Mouse (Mus musculus) gonadal fat pad, adult 2 months (tissue): ENCODE results near the gene Klhl25. TPM values are rescaled to one million over a fixed set of nuclear protein-coding genes. Genes with fewer than 3 reads are reported as not detected.
"Not testable (repeated sequence)": the region's sequence is repeated elsewhere in the genome, so short reads cannot be mapped to it uniquely, and the experiment has no call there.

Source experiments
- DNase-seq: peaks from one replicate; pipeline ENCODE4 v3.0.0-alpha.2; 2012; ENCODE audit warnings: low read depth
- polyA plus RNA-seq: library from polyadenylated mRNA; depleted of rRNA; stranded (reverse); fragments of >200 nt; gene quantifications from 2 replicates; pipeline ENCODE4 v1.2.3, GENCODE M21; 2012; rRNA removed

Gene Klhl25
- polyA plus RNA-seq = 19.5 and 24.4 TPM in 2 replicates

DNA sequence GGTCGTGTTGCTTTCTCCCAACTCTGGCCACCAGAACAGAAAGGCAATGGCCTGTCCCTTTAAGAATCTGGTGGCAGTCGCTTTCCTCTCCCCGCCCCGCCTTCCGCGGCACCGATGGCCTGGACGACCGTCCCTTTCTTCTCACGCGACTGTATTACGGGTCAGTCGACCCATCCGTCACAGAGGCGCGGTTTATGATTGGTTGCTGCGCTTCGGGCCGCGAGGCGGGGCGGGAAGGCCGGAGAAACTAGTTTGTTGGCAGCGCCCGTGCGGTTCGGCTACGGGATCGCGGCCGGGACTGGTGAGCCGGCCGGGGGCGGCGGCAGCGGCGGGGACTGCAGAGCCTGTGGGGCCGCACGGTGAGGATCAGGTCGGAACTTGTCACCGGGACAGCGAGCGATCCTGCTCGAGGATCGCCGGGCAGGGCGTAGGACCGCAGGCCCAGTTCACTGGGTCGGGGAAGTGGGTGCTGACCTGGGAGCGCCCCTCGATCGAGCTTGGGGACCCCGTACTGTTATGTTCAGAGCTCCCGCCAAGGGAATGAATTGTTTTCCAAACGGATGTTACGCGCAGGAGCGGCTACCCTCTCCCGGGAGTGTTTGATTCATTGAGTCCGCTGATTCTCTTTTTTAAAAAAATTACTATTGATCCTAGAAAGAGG is at the start of gene Klhl25:
Gene Klhl25, plus strand, starts transcription at position 196 of the 661 bp plus-strand sequence.
- no peak for DNase-seq

DNA sequence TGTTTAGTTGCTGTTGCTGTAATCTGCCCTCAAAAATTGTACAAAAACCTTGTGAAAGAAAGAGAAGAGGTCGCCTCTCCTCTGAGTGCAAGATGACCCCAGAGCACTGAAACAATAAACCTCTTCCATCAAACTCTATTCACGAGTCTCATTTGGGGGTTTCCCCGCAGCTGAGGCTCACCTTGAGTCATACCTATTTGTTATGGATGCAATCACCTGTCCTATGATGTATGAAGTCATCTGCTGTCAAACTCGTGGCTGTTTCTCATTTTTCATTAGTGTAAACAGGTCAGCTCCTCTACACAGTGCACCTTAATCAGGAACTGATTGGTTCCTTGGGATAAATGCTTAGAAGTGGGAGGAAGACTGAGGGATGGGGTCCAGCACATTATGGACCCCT is 47.6 kb upstream of the Klhl25 start:
- DNase-seq = no peak

DNA sequence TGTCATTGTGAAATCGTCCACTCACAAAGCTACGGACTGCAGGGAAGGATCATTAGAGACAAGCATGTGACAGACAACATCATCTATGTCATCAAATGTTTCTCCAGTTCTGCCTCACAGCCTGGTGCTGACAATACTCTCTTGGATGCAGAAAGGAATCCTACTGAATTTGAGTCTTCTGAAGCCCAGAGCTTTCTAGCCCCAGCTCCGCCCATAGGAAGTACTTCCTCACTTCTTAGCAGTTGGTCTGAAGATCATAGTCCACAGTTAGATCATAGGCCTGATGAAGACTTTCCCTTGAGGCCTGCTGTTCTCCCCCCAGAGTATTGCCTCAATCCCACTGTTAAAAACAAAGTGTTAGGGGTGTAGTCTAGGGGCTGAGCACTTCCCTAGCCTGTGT is 47.1 kb upstream of the Klhl25 start:
- DNase-seq = no peak

DNA sequence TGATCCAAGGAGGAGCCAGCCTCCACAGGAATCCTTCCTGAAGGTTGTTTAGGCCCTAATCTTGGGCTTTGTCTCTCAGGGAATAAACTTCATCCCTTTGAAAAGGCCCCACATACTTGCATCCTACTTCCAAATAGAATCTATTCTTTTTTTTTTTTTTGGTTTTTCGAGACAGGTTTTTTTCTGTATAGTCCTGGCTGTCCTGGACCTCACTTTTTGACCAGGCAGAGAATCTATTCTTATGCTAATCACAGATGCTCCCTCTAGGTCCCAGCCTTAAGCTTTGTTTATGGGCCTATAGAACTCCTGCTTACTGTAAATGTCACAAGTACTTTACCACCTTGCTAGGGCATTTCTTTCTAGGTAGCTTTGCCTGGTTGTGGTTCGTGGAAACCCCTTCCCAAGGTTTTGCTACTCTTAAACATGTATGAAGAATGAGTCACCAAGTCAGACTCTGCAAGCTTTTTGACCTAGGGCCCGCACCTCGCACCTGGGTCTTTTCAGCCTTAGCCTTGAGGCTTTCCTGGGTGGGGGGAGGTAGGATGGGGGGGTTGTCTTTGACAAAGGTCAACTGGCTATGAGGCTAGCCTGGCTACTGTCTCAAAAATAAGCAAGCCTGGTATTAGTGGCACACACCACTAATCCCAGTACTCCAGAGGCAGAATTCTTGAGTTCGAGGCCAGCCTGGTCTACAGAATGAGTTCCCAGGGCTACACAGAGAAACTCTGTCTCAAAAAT is 46.3 kb upstream of the Klhl25 start:
- no peak for DNase-seq

DNA sequence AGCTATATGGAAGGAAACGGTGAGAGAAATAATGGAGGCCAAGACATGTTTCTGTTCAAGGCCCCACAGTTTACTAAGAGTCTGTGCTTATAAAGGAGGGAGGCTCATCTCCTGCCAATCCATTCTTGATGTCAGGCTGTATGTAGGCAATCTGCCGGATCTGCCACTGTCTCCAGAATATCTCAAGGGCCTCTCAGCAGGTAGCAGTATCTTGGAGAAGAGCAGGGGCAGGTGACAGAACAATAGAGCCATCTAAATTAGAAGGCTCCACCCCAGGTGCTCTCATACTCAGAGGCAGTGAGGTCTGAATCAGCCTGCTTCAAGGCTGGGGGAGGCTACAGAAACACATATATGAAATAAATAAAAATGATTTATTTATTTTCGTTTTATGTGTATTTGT is 45.2 kb upstream of the Klhl25 start:
- no peak for DNase-seq

DNA sequence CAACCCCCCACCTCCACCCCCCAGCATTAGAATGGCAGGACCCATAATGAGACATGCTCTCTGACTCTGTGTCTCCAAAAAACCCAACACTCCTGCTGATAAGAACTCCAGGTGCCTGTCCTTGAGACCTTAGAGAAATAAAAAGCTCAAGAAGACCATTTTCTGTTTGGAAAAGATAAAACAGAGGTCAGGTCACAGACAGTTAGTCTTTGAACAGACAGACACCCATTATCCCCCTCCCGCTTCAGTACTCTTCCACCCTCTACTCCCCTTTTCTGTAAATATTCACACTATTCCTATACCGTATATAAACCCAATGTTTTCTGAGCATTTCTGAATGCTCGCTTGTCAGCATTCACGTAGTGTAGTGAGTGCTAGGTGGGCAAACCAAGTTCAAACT is 41.9 kb upstream of the Klhl25 start:
- no peak for DNase-seq

DNA sequence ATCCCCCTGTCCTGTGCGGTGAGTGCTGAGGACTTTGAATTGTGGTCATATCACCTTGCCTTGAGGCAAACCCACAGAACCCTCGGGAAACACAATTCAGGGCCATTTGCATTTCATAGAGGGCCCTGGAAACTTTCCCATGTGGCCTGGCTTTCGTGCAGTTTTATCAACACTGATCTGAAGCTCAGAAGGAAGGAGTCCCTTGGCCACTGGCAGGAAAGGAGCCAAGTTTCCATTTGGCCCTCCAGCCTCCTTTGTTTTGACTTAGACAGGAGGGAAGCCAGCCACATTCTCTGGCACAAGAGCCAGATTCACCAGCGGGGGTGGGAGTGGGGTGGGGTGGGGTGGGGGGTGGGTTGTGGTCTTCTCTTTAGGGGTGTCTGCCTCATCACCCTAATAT is 41.4 kb upstream of the Klhl25 start:
- no peak for DNase-seq

DNA sequence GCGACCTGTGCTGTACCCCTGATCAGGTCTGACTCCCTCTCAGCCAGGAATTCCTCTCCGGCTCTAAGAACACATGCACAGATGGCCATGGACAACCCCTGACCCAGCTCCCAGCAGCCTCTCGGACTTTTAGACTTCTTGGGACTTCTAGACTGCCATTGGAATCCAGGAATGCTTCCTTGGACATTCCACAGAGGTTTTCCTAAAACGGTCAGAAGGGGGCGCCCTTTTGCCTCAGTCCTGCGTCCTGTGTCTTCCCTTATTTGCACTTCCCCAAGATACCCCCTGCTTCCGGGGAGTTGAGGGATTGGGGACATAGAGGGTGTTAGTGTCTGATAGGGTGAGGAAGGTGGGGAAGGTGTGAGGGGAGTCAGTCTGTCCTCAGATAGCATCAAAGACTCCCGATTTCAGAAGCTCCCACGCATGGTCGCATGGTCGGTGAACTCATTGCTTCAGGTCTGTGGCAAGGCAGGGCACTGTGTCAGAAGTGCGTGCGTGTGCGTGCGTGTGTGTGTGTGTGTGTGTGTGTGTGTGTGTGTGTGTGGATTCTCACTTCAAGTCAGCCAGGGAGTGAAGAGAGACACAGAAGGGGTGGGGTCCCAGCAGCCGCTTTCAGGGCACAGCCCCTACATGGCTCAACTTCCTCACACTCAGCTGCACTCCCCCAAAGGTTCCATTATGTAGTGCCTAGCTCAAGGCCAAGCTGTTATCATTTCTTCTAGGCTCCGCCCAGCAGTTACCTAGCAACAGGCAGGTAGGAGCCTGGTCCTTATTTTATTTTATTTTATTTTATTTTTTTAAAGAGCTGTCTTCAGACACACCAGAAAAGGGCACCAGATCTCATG is 40.4 kb upstream of the Klhl25 start:
- DNase-seq = no peak

DNA sequence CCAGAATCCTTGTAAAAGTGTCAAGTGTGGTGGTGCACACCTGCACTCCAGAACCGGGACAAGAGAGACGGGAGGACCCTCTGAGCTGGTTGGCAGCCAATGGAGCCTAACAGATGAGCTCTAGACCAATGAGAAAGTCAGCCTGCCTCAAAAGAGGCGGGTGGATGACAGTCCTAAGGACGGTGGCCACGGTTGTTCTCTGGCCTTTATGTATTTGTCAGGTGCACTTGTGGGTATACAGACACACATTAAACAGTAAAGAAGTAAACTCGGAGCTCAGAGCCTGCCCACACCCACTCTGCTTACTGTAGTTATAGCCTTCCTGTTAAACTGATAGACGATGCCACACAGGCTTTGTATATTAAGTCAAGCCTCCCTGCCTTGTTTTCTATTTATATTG is 27.4 kb upstream of the Klhl25 start:
- no peak for DNase-seq

DNA sequence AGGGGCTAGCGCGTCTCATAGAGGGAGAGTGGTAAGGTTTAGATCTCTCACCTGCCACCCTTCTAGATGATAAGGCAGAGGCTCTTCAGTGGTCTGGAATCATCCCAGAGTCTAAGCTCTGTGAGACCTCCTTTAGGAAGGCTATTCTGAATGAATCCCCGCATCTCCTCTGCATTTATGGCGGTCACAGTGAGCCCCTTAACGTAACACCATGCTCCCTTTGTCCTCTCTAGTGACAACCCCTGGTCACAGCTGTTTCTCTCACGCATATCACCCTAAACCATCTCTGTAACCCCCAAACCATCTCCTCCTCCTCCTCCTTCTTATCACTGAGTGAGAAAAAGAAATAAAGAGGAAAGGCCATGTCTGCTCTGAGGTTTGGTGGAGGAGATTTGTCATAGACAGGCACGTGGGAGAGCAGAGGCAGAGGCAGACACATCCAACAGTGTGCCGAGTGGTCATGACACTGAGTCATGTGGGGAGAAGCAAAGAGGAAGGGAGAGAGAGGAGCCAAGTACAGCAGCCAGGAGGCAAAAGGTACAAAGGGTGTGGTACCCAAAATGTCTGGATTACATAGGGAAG is 25.9 kb upstream of the Klhl25 start:
- no peak for DNase-seq

DNA sequence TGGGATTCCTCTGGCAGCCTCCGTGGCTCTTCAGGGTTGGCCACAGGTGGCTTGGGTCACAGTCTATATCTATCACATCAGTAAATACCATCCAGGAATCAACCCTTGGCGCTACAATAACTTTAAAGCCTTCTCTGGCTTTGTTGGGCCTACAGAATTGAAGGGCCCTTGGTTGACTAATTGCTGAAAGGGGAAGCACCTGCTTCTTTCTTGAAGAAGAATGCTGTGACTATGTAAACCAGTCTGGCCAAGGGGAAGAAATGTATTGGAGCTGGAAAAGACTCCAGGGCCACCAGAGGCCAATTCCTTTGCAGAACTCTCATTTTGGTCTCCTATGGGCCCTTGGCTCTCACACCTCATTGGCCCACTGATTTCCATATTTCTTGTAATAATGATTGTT is 25.0 kb upstream of the Klhl25 start:
- no peak for DNase-seq

DNA sequence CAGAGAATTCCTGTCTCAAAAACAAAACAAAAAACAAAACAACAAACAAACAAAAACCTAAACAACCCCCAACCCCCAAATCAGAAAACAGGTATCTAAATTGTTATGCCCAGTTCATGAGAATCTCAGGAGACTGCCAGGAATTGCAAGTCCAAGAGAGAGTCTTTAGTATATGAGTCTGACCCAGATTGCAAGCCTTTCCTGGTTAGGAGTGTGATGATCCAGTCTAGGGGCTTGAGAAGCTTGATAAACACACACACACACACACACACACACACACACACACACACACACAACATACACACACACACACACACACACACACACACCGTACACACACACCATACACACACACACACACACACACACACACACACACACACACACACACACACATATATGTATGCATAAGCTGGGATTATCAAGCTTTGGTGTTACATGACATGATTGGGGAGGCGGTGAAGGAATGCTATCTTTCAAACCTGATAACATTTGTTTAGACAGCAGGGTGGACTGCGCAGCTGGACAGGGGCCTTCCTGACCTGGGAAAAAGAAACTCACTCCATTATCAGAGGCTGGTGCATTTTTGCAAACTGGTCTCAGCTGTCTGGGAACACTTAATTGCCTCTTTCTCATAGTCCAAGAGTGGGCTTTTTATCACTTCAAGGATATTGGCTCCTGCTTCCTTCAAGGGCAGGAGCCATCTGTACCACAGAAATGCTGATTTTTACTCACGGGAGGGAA is 21.6 kb upstream of the Klhl25 start:
- no peak for DNase-seq

DNA sequence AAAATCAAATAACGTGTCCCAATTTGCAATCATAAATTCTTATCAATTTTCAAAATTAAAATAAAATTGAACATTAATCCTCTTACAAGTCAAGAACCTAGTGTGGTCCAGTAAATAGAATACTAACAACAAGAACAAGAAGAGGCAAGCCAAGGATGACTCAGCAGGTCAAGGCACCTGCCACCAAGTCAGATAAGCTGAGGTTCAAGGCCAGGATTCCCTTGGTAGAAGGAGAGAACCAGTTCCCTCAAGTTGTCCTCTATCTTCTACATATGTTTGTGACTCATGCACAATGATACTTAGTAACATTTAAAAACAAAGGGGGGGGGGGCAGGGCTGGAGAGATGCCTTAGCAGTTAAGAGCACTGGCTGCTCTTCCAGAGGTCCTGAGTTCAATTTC is 20.8 kb upstream of the Klhl25 start:
- no peak for DNase-seq

DNA sequence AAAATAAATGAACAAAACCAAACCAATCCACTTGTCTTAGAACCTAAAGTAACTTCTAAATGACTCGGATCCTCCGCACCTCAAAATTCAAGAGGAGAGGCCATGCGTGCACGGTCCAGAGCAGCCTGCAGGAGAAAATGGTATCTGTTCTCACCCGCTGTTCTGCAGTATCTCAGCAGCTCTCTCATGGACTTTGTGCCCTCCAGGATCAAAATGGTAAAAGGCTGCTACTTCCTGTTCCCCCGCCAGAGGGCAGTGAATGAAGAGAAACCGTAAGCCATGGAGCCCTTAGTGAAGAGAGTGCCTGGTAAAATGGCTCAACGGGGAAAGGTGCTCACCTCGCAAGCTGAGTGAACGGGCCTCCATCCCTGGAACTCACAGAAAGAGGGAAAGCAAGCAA is 20.3 kb upstream of the Klhl25 start:
- no peak for DNase-seq

DNA sequence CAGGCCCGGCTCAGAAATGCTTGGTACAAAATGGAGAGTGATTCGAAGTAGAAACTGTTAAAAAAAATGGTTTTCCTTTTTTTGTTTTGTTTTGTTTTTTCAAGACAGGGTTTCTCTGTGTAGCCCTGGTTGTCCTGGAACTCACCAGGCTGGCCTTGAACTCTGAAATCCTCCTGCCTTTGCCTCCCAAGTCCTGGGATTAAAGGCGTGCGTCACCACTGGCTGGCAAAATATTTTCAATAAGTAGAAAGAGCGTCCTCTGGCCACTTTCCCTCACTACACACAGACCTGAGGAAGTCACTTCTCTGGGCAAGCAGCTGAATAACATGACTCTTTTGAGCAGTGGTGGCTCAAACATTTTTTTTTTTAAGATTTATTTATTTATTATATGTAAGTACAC is 19.6 kb upstream of the Klhl25 start:
- DNase-seq = no peak

DNA sequence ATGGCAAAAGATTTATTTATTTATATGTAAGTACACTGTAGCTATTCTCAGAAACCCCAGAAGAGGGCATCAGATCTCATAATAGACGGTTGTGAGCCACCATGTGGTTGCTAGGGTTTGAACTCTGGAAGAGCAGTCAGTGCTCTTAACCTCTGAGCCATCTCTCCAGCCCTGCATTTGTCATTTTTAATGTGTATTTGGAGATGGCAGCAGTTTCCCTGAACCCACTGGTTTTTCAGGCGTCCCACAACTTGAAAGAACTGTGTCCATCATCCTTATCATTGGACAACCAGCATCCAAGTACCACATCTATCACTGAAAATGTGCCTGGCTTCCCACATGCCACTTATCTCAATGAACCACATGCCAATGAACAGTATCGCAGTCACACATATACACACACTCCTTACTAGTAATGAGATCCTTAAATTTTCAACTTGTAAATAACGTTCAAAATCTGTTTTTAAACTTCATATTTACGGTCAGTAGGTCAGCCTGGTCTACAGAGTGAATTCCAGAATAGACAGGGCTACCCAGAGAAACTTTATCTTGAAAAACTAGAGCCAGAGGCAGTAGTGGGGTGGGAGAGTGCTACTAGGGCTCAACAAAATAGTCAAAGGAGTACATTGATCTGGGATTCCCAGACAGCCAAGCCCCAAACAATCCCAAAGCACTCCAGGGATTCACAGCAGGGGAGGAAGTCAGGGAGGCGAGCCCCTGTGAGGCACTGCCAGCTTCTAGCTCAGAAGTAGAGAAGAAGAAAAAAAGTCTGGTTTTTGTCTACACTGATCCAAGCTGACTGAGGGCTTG is 17.7 kb upstream of the Klhl25 start:
- DNase-seq = no peak

DNA sequence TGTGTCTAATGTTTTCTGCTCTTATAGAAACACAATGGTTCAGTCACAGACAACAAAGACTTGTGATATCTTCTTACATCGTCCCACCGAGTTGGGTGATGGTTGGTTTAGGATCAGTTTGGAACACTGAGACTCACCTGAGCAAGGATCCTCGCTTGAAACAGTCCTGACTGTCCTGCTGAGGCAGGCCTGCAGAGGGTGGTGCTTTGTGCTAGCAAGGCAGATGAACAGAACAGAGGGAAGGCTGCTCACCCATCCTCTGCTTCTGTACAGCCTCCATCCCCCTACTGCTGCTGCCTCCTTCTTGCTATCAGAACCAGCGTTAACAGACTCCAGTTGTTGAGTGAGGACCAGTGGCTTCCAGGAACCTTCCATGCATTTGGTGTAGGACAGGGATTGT is 14.2 kb upstream of the Klhl25 start:
- not testable (repeated sequence) for DNase-seq

DNA sequence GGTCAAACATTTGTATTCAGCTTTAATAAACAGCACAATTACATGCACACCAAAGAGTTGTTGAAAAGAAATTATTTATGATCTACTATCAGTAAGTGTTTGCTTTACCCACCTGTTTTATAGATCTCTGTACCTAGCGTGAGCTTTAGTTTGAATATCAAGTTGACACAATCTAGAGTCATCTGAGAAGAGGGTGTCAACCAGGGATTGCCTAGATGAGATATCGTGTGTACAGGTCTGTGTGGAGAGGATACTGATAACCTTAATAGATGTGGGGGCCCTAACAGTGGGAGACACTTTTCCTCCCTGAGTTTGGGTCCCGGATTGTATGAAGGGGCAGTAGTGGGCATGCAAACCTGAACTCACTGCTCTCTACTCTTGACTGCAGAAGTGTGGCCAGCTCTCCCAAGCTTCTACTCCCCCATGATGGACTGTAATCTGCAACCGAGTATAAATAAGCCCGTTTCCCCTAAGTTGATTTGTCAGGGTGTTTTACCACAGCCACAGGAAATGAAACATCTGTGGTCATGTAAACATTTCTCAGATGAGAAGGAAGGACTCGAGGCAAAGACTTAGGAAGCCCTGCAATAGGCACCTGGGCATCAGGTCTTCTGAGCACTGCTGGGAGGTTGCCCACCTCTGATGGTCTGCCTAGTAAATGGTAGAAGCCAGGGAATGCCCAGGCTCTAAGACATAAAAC is 13.0 kb upstream of the Klhl25 start:
- DNase-seq = not testable (repeated sequence)

DNA sequence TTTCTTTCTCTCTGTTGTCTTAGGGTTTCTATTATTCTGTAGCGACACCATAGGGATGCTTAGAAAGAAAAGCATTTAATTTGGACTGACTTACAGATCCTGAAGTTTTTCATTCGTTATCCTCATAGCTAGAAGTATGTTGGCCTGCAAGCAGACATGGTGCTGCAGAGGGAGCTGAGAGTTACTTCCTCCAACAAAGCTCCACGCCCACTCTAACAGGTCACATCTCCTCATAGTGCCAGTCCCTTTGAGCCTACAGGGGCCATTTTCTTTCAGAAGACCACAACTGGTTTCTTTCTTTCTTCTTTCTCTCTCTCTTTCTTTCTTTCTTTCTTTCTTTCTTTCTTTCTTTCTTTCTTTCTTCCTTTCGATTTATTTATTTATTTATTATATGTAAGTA is 8.0 kb upstream of the Klhl25 start:
- no peak for DNase-seq

DNA sequence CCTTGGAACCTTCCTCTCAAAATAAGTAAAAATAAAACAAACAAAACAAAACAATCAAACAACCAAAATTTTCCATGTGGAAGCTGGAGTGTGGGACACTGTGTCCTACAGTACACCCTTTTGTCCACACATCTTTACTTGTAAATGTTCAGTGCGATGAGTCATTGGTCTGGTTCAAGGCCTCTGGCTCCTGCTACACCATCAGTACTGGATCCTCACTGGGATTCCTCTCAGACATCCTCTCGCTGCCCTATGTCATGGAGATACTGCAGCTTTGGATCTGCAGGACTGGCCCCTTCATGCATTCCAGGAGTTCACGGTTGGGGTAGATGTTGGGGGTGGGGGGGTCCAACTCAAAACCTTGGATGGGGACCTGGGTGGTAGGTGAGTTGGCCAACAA is 5.8 kb upstream of the Klhl25 start:
- no peak for DNase-seq
